Mouse (Mus musculus) layer of hippocampus, postnatal 14 days (tissue): ENCODE measurements around the gene Ptprt. TPM values are rescaled to one million over a fixed set of nuclear protein-coding genes. Genes with fewer than 3 reads are reported as not detected.

Experiments used
- DNase-seq, 2 experiments: peaks; one replicate each; pipeline ENCODE4 v3.0.0; 2021 to 2022; ENCODE audit warnings: low spot score in 2 of 2, mixed read lengths in 1 of 2
- total RNA-seq, 2 experiments: library from RNA; stranded (reverse); gene quantifications; 2 replicates each; pipeline ENCODE4 v1.2.3; 2021

The Ptprt gene
- total RNA-seq, 2 experiments from 2014 or later, result 50.9 to 52.6 TPM

- DNase-seq, result no peak
These were observed 242.8 kb downstream of the Ptprt start for GRCm38 (mm10) chr2:162418181-162418580.

GRCm38 (mm10) chr2:162413073-162413812 is 247.7 kb downstream of the Ptprt start:
- peak in 1 of 2 experiments; percentile 30 for DNase-seq

DNA sequence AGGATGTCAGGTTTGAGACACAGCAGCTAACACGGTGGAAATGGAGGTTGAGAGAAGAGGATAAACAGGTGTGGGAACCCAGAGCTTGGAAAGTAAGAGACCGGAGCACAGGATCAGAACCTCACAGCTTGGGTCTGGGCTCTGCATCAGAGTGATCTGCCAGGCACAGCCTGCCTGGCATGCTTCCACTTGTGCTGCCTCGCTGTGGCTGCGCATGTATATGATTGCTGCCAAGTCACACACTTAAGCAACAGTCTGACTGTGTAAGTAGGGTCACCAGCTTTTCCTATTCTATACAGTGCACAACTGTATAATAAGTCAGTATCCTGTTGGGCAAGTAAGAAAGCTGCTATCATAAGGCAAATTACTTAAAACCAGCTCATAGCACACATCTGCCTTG is 249.9 kb downstream of the Ptprt start:
- peak in 1 of 2 experiments; percentile 50 for DNase-seq

DNA sequence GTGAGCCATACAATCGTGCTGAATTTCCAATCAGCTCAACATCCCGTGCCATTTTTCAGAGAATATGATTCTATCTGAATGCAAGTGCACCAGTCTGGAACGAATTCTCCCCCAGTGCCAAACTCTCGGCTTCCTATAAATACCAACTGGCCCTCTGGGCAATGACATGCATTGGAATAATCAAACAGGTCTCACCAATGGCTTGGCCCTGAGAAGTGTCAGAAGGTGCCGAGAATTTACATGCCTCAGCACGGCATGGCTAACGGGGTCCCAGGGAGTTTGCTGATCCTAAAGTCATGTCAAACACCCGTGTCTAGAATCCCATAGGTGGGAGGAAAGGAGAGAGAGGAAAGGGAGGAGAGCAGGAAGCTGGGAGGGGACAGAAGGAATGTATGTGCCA is 251.7 kb downstream of the Ptprt start:
- DNase-seq, result no peak

- DNase-seq, result no peak
These were observed 259.4 kb downstream of the Ptprt start for GRCm38 (mm10) chr2:162401316-162402100.

- DNase-seq, result no peak
These were observed 266.3 kb downstream of the Ptprt start for GRCm38 (mm10) chr2:162394601-162395000.

DNA sequence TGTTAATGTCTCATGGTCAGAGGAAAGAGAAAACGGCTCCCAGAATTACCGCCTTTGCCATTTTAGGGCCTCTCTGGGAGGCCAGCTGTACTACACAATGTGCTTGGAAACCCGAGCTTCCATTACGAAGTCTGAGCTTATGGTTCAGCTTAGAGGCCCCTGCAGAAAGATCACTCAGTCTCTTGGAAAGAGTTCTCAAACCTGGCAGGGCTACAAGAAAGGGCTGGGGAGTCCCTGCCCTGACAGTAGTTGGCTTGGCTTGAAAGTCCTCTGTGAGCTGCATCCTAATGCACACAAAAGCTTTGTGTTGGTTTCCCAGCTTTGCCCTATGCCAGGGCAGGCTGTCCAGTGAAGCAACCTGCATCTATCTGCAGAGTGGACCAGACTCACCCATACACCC is 269.1 kb downstream of the Ptprt start:
- DNase-seq, result peak in 1 of 2 experiments; percentile 74

DNA sequence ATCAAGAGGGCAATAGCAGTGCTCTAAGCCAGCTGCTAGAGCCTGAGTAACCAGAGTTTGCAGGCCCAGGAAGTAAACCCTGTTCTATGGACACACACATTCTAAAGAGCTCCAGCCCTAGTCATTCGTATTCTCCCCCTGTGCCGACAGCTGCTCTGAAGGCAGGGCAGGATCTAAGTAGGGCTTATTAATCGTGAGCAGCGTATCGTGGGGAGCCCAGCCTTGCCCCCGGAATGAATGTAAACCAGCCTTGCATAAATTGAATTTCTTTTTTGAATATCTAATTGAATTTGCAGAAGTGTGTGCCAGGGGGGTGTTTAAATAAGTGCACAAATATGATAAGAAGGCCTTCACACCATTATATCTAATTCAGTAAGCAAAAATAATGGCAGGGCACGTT is 283.6 kb downstream of the Ptprt start:
- DNase-seq, result no peak

DNA sequence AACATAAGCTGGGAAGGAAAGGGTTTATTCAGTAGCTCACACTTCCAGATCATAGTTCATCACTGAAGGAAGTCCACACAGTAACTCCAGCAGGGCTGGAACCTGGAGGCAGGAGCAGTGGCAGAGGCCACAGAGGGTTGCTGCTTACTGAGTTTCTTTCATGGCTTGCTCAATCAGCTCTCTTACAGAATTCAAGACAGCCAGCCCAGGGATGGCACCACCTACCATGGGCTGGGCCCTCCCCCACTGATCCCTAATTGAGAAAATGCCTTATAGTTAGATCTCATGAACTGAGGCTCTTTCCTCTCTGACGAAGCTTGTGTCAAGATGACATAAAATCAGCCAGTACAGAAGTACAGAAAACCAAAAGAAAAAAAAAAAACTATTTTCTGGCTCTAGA is 311.9 kb downstream of the Ptprt start:
- DNase-seq, result no peak

DNA sequence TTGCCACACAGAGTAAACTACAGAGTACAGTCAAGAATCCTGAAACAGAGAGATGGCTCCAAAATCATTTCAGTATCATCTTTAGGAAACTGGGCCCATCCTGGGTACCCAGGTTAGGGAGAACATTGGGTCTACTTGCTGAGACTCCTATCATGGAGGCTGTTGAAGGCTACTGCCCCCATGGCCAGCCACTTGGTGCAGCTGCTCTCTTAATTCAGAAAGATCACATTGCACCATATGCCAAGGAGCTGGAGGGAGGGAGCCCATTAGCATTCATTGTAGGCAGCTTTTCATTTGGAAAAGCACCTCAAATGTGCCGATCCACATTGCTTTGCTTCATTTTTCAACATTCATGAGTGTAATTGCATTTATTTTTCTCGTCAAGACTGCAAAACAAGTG is 319.1 kb downstream of the Ptprt start:
- DNase-seq, result peak in 1 of 2 experiments; percentile 9

DNA sequence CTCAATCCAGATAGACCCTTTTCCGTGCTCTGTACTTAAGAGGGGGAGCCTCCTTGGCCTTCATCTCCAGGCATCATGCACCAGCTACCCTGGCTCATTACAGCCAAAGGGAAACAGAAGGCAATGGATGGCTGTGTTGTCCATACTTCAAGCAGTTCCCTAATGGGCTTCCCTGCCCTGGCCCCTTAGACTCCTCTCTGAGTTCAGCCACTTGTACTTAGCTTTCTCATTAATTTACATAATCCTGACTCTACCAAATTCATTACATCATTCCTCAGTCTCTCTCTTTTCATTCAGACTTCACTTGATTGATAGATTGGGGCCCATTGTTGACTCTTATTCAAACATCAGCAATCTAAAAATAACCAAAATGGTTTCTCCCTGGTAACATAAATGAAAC is 320.7 kb downstream of the Ptprt start:
- no peak for DNase-seq

DNA sequence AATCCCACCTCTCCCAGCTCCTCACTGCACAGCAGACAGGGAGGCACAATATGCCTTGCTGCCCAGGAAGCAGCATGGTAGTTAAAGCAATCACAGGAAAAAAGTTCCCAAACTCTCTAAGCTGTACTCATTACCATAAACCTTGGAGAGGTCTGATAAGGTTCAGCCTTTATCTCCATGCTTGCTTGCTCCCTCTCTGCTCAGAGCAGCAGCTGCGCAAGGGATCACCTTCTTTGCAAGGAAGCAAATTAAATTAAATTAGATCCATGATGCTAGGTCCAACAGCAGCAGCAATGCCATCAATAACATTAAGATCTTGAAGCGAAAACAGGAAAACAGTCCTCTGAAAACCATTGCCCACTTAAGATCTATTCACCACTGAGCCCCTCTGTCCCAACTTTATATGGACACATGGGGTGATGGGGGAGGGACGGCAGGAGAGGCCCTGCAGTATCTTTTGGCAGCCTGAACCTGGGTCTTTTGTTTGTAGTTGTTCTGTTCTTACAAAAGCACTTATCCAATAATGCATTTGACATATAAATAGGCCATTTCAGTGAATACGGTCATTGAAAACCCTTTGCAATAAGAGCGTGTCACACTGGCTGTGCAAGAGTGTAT is 328.8 kb downstream of the Ptprt start:
- no peak for DNase-seq

DNA sequence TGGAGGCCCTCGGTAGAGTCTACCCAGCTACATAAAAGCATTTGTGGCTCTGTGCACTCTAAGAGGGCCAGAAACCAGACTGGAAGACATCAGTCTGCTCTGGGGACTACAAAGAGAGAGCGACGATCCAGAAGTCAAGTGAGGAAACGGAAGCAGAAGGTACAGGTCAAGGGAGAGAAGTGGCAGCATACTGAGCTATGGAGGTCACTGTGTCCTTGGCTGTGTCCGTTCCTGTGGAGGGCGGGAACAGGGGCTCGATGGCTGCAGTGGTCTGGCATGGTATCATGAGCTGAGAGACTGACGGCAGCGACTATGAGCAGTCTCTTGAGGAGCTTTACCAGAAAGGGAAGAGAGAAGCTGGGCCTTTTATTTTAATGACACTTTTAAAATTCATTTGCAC is 331.5 kb downstream of the Ptprt start:
- DNase-seq, result no peak

GRCm38 (mm10) chr2:162322411-162322810 is 338.5 kb downstream of the Ptprt start:
- DNase-seq, result no peak

GRCm38 (mm10) chr2:162307996-162308395 is 353.0 kb downstream of the Ptprt start:
- no peak for DNase-seq

GRCm38 (mm10) chr2:162294070-162294469 is 366.9 kb downstream of the Ptprt start:
- peak in 1 of 2 experiments; percentile 41 for DNase-seq

DNA sequence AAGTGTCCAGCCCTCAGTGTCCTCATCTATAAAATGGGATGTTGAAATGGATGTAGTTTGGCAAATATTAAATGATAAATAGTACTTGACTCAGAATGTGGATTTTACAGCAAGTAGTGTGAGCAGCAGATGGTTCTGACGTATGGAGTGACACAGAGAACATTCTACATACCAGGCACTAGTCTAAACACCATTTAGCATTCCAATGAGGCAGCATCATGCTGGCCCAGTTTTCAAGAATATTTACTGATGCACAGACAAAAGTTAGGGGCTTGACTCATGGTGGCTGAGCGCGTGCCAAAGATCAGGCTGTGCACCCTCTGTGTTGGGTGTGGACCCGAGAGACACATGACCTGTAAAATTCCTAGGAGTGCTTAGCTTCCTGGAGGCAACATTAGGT is 378.3 kb downstream of the Ptprt start:
- peak in 1 of 2 experiments; percentile 24 for DNase-seq

- peak in 1 of 2 experiments; percentile 3 for DNase-seq
These were observed 378.8 kb downstream of the Ptprt start for GRCm38 (mm10) chr2:162282121-162282520.

GRCm38 (mm10) chr2:162273826-162274225 is 387.1 kb downstream of the Ptprt start:
- DNase-seq, result peak; percentile 7 to 18

- no peak for DNase-seq
These were observed 409.7 kb downstream of the Ptprt start for GRCm38 (mm10) chr2:162251272-162251671.

DNA sequence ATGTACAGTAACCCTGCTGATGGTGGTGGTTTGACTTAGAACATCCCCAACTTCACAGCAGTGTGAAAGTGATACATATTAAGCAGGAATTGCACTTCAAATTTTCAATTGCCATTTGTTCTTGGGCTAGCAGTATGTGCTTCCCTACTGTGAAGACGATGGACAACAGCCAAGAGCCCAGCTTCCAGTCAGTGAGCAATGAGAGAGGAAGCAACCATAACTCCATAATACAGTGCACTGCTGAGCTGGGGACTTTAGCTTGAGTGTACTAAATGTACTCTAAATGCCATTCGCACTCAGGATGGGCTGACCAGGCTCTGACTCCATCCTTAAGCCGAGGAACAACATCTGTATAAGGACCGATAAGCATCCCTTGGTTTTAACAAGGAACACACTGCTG is 412.7 kb downstream of the Ptprt start:
- peak; percentile 4 to 8 for DNase-seq

- no peak for DNase-seq
These were observed 438.5 kb downstream of the Ptprt start for GRCm38 (mm10) chr2:162222476-162222875.
